Mouse (Mus musculus): ENCODE measurements at regions not wholly inside any gene's neighbourhood (a gene's known extent, or its start where the extent isn't known, plus 50 kb on each side); places are given as distances from the start of the nearest gene placed in this dataset.

DNA sequence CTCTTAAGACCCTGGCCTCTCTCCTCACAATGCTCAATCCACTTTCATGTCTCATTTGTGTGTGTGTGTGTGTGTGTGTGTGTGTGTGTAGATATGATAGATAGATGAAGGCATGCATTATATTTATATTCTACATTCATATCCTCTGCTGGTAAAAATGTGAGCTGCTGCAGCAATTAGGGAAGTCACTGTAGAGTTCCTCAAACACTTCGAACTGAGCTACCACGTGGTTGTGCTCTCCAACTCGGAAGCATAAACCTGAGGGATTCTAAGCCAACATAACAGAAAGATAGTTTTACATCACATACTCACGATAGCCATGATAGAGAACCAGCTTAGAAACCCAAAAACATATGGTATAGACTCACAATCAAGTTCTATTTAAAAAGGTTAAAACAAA lies 565.5 kb upstream of the B3galt2 start:
- no peak for DNase-seq (ENCODE audit: low spot score)

DNA sequence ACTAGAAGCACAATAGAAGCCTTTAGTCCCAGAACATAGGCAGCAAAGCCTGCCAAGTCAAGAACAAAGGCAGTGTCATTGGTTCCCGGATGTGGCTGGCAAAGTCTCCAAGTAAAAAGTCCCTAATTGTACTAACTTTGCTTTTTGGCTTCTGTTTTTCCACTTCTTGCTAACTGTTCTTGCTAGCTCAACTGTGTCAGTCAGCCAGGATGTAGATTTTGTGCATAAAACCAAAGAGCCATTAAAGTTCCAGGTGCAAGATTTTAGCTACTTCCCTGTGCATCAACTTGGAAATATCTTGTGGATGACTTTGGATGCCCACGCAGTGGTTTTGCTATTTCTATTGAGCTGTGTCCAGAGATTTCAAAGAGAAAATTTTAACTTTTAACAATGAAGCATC lies 560.0 kb upstream of the B3galt2 start:
- no peak for DNase-seq (ENCODE audit: low spot score)

DNA sequence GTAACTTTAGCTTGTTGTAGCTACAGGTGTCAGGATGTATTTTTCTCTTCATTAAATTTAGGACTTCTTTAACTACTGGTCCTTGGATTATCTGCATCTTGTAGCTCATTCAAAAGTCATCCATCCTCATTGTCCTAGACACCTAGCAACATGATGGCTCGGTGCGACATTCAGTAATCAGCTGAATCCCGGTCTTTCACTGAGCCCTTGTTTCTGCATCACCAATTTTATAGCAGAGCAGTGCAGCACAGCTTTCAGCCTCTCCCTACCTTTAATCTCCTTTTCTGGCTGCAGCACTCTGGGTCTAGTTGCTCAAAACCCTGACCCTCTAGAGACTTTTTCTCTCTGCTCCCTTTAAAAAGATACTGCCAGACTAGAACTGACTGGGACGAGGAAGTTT lies 543.6 kb upstream of the B3galt2 start:
- DNase-seq (ENCODE audit: low spot score): no peak

DNA sequence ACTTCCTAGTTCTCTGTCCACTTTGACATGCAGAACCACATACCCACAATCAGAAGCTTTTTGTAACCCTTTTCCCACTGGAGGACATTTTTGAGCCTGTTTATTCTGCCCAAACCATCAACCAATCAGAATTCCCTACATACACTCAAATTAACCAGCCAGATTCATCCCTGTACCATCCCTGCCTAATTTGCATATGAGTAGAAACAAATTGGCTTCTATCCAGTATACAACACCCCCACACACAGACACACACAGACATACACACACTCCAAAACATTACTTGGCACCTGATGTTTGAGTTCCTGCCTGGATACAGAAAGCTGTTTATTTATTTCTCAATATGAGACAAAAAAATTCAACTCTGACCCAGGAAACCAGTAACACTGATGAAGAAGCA lies 542.2 kb upstream of the B3galt2 start:
- DNase-seq (ENCODE audit: low spot score): no peak

DNA sequence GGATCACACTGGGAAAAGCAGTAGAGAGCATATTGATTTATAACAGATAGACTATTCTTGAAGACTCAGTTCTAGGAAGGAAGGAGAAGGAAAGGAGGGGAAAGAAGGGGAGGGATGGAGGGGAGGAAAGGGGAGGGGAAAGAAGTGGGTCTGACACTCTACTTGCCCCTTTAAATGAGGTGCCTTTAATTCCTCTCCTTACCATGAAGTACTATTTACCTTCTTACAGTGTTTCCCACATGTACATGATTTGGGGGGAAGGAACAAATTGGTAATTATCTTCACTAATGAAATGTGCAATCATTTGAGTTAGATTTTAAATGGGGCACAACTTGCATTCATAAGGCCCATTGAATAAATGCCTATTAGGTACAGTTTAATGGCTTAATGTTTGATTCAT lies 518.3 kb upstream of the B3galt2 start:
- DNase-seq (ENCODE audit: low spot score): no peak

DNA sequence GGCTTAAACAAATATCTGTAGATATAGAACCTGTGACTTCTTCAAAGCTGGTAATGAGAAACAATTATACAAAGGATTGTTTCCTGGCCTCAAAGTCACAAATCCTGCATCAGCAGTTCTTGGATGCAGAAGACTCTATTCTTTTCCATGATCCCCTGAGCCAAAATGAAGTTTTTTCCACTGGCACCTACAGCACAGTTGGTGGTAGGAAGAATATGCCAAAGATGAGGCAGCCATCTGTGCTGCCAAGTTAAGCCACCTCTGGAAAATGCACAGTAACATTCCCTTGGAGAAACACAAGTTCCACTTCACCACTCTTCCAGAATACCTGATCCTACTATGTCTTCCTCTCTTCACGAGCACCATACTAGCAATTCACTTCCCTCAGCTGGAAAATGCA lies 510.2 kb upstream of the B3galt2 start:
- peak; percentile 10 for DNase-seq (ENCODE audit: low spot score)

DNA sequence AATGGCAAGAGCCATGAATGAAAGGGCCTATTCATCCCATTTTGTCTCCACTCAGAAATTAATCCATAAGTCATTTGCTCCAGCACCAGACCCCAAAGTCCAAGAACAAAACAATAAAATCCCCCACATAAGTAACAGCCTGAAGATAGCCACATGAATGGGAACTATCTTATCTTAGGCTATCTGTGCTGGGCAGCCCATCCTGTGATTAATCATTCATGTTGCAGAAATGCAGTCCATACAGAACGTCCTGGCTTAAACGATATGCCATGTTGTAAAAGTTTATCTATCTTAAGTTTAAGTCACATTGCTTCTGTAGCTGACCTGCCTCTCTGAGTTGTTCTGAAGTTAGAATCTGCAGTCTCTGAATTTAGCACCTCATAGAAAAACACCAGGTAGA lies 507.7 kb upstream of the B3galt2 start:
- no peak for DNase-seq (ENCODE audit: low spot score)

DNA sequence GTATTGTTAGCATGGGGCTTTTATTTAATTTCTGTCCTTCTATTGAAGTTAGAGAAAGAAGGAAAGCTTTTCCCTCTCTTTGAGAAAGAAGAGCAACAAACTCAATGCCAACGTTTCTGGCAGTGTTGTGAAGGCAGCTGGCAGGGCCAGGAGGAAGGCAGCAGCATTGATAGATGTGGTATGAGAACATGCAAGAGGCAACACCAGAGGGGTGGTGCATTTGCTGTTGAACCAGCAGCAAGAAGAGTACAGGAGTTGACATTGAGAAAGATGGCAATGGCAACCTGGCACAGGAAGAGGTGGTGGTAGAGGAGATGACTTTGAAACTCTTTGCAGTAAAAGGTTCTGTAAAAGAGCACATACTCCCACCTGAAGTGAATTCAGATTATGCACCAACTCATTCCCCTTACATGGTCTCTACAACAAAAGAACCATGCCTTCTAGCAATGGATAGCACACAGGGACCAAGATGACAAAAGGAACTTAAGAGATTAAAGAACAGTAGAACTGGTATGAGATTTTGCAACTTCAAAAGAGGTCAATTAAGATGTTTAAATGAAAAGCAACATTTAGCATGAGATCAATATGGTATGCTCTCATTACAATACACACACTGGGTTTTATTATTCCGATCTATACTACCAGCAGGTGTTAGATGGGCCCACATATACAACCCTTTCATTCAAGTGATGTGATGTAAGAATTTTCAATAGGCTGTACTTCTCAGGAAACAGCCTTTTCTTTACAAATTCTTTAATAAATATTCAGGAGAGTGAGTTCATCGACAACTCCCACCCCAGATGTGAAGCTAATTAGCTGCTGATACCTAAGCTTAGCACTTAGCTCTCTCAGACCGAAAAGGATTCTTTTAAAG lies 495.1 kb upstream of the B3galt2 start:
- no peak for DNase-seq (ENCODE audit: low spot score)

DNA sequence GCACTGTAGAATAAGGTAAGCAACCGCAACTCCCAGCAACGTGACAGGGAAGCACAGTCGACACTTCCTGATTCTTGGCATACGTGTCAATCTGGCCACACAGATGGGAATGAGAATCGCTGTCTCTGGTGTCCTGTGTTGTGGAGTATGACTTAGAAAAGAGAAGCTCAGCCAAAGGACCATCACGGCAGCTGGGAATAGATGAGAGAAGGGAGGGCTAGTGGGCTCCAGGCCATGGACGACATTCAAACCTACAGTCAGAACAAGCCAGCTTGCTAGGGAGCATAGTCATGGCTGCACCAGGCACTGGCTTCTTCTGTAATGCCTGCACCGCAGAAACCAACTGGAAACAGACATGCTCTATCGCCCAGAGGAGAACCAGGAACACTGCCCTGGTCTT lies 469.2 kb upstream of the B3galt2 start:
- DNase-seq (ENCODE audit: low spot score): no peak

DNA sequence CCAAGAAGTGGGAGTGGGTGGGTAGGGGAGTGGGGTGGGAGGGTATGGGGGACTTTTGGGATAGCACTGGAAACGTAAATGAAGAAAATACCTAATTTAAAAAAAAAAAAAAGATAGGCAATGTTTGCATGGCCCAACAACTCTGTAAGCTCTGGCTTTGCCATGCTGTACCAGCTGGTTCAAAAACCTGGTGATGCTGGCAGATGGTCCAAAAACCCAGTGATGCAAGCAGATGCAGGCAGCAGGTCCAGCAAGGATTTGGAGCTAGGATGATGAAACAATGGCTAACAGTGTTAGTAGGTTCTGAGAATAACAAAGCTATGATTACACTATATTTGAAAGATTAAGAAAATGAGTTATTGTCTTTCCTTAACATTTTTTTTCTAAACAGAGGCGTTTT lies 466.6 kb upstream of the B3galt2 start:
- no peak for DNase-seq (ENCODE audit: low spot score)

DNA sequence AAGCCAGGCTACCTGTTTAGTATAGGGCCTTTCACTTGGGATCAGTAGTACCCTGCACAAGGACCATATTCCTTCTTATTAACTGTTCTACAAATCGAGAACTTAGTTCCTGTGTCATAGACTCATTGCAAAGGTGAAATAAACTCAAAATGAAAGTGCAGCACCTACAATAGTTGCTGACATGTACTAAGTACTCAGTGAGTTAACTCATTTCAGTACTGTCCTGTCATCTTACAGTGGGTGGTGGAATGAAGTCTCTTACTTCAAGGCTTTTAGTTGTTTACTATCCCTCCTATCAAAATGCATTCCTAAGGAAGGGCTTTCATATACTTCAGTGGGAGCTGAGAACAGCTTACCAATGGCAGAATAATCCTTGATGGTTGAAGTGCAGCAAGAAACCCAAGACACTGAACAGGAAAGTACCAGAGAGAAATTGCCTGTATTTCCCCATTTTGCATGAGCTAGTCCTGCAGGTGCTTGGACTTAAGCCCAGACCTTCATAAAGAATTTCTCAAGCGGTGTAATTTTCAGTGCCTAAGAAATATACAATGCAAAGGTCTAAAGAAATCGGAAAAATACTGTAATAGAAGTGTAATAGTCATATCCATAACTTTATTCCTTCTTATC lies 448.2 kb upstream of the B3galt2 start:
- DNase-seq (ENCODE audit: low spot score): no peak

DNA sequence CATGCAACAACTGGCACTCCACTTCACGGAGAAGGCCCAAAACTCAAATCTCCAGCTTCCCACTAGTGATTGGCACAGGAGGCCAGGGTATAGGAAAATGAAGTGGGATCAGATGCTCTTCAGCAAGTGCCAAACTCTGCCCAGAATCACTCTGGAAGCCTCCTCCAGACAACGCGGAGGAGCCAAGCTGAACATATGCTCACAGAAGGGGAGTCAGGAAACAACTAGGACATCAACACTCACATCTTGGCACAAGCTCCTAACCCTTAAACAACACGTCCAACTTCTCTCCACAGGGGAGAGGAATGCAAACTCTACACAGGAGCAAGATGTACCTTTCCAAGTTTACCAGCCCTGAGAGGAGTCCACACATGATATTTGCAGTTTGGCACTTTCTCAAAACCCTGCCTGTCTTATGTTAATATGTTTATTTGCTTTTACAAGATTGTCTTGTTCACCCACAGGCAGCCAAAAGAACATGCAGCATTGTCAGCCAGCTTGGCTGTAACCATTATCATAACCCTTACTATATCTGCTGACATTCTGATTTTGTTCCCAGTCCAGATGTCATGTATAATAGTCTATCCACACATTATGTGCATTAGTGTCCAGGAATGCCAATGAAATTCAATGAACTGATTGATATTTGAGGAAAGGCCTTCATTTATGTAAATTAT lies 440.1 kb upstream of the B3galt2 start:
- peak; percentile 59 for DNase-seq (ENCODE audit: low spot score)

DNA sequence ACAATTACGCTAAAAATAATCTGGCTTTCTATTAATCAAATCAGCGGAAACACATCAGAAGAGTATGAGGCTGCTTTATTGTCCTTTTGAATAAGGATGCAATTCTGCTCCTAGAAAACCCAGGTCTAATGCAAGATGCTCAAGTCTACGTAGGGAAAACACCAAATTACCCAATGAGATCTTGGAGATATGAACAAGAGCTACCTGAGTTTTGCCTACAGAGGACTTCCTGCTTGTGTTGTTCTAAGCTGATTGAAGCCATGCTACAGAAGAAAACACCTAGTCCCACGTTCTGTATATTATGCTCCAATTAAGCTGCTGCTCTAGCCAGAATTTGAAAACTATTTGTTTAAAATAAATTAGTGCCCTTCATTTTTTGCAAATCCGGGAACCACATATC lies 439.5 kb upstream of the B3galt2 start:
- no peak for DNase-seq (ENCODE audit: low spot score)

DNA sequence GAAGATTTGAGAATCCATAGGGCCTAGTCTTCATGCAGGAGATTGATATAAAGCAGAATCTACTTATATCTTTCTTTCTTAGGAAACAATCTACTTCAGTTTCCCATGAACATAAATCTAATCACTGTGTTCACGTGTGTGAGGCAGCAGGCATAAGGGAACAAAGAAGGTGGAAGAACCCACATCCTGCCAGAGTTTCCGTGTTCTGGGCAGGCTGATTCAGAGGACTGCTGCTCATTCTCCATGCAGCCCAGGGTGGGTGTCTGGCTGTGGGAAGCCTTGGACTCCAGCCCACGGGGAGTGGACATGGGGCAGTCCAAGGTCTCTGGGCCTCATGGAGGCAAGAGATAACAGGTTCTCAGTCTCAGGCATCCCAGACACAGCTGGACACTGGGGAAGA lies 438.3 kb upstream of the B3galt2 start:
- DNase-seq (ENCODE audit: low spot score): no peak

DNA sequence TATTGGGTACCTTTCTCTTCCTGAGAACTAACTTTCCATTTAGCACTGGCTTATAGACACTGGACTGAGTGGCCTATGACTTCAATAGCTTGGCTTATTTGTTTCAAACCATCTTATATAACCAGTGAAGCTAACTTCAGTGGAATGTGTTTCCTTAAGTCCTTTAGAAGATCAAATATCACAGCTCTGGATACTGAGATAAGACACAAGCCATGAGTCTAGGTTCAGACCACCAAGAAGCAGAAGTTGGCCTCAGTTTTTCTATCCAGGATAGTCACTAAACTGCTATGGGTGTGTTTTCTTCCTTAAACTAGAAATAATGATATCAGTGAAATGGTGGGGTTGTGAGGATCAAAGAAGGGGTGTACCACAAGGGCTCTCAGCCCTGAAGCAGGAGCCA lies 436.4 kb upstream of the B3galt2 start:
- DNase-seq (ENCODE audit: low spot score): no peak

DNA sequence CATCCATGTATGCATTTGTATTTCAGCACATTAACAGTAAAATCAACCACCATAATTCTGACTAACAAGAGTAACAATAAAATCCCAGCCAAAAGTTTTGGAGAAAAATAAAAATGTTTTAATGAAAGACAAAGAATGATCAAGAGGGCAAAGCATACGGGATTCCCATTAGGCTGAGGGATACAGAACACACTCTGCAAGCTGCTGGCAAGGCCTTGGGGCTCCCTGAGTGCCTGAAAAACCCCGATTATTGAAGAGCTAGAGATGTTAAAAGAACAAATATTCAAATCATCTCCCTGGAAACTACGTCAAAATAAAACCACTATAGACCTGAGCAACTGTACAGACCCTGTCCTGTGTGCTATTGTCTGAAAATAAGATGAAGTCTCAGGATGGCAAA lies 433.5 kb upstream of the B3galt2 start:
- no peak for DNase-seq (ENCODE audit: low spot score)

DNA sequence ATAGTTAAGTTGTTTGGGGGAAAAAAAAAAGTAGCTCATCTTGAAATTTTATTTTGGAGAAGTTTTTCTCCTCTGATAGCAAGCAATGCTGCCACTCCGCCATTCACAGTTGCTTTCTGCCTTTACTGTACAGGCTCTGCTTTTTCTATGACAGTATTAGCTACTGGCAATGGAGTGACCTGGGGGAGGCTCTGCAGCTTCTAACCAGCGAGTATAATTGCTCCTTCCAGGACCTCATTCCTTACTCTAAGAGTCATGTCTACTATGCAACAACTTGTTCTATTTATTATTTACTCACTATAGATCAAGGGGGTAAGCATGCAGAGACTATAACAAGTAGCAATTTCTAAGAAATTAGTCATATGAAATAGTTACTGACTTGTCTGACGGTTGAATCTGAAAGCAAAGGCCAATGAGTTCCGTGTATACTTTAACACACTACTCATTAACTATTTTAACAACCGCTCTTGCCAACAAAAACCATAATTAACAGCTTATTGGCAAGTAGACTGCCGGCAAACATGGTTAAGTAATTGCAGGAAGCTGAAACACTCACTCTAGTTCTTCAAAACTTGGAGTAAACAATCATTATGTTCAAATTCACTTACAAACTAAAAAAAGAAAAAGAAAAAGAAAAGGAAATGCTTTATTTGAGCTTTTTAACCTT lies 432.9 kb upstream of the B3galt2 start:
- DNase-seq (ENCODE audit: low spot score): no peak

DNA sequence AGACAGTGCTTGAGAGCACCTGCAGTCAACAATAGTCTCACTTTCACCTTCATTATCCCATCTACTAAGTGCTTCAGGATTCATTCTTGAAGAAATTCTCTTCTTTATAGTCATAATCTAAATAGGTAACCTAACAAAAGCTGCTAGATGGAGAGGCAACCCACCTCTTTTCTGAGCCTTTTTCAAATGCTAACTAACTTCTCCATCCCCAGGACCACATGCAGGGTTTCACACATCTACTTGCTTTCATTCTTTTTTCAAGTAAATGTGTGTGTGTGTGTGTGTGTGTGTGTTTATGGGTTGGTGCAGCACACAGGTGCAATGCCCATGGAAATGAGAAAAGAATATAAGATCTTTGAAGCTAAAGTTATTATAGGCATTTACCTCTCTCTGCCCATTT lies 423.1 kb upstream of the B3galt2 start:
- no peak for DNase-seq (ENCODE audit: low spot score)

DNA sequence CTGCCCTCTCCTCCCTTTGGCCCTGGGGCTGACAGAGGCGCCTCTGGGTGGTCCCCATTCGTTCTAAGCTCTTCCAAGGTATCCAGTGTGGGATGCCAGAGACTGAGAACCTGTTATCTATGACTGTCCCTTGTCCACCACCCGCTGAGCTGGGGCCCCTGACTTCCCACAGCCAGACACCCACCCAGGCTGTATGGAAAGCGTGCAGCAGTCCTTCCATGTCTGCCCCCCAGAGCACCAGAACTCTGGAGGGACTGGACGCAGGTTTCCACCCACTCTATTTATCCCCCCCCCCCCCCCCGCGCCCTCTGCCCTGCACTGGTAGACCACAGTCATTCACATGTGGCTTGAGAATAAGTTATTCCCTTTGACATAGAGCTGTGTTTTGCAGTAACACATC lies 408.5 kb upstream of the B3galt2 start:
- DNase-seq (ENCODE audit: low spot score): no peak

DNA sequence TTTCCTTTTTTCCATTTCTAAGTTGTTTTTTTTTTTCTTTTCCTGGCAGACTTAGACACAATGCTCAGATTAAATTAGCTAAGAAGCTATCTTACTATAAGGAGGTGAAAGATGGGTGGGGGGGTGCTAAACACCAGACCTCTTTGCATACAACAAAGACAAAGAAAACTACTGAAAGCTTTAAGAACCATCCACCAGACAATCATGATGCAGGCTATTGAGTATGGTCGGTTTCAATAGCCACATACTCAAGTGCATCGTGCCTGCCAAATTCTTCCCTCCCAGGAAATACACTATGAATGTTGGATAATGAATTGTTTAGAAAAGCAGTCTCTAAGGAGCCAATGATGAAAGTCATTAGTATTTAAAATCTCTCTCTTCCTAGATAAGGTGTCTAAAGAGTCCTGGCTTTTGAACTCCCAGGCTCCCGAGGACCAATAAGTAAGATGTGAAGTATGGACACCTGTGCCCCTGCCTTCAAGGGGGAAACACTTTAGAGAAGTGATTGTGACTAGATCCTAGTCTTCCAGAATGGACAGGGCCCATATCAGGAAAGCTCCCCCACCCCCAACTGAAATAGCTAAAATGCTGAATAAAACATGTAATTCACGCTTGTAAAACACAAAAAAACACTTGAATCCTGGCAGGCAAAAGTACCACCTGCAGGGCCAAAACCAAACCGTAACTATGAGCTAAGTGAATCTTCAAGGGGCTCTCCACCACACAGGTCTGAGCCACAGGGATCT lies 381.8 kb upstream of the B3galt2 start:
- DNase-seq (ENCODE audit: low spot score): no peak

DNA sequence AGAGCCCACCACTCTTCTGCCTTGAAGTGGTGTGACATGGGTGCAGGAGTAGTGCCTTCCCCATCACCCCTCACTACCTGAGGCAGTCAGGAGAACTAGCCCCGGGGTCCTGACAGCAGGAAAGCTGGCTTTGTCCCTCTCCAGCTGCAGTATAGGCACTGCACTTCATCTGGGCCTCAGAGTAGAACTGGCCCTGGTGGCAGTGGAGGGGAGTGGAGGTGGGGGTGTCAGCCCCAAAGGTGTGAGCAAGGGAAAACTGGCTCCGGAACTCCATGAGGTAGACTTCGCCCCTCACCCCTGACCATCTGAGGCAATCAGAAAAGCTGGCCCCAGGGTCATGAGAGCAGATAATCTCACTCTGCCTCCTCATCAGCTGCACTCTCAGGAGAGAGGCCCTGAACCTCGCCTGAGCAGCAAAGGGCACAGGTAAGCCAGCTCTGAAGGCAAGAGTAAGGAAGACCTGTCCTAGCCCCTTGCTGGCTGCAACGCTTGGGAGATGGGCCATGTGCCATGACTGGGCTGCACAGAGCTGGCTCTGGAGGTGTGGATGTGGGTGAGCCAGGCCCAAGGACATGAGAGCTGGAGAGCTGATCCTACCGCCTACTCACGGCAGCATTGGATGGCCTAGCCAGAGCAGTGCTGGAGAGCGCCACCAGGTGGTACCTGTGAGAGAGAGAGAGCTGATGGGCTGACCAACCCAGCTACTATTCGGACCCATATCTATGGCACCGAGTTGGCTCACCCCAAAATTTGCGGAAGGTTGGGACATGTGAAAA lies 377.0 kb upstream of the B3galt2 start:
- DNase-seq (ENCODE audit: low spot score): no peak
